Mouse (Mus musculus): ENCODE measurements around the gene Col4a1. TPM values are rescaled to one million over a fixed set of nuclear protein-coding genes. Genes with fewer than 3 reads are reported as not detected.

The Col4a1 gene
- polyA plus RNA-seq, 1 experiment from 2014 or later: 368 TPM

- no peak for ATAC-seq (ENCODE audit: low read depth)
- Histone ChIP-seq H3K9ac (ENCODE audit: low read length) (no peak overlapping the region), H3K9me3 (ENCODE audit: control insufficient read depth, low read length) (no peaks in the 10 kb centered on the region), H3K4me1 (replicated peaks; ENCODE audit: control insufficient read depth, insufficient read depth, low read length) (no peaks in the 10 kb centered on the region), H3K27ac (ENCODE audit: low read length) (no peak overlapping the region), H3K27me3 (ENCODE audit: control insufficient read depth, insufficient read depth, low read depth, low read length) (no peaks in the 10 kb centered on the region), H3K4me2 (ENCODE audit: low read depth, low read length) (no peak overlapping the region), H3K36me3 (ENCODE audit: control insufficient read depth, insufficient read depth, low read length) (peaks cover 40% of the 10 kb centered on the region), H3K4me3 (ENCODE audit: low read length) (no peak overlapping the region)
- WGBS: 85% methylated on average over 11 of the region's 11 CpGs
These were observed 115.4 kb downstream of the Col4a1 start for GRCm38 (mm10) chr8:11197261-11197660.

GRCm38 (mm10) chr8:11192719-11193324 lies 119.8 kb downstream of the Col4a1 start:
- Histone ChIP-seq H3K4me1 (replicated peaks; ENCODE audit: control insufficient read depth, insufficient read depth, low read length) (peaks cover 3% of the 10 kb centered on the region), H3K9ac (ENCODE audit: low read length) (no peak overlapping the region), H3K27me3 (ENCODE audit: control insufficient read depth, insufficient read depth, low read depth, low read length) (peaks cover 8% of the 10 kb centered on the region; the same call in 1 of the 2 replicates), H3K4me2 (ENCODE audit: low read depth, low read length) (0 out of 2 replicates have a peak overlapping the region, but pooled peaks have one; percentile 12), H3K4me3 (ENCODE audit: low read length) (no peak overlapping the region), H3K27ac (ENCODE audit: low read length) (peak overlapping the region; percentile 79), H3K36me3 (ENCODE audit: control insufficient read depth, insufficient read depth, low read length) (peaks cover 5% of the 10 kb centered on the region; the same call in 1 of the 2 replicates), H3K9me3 (ENCODE audit: control insufficient read depth, low read length) (no peaks in the 10 kb centered on the region)
- 24% methylated on average over 12 of the region's 12 CpGs for WGBS
- ATAC-seq (ENCODE audit: low read depth): peak; percentile 79

GRCm38 (mm10) chr8:11187581-11188271 lies 124.9 kb downstream of the Col4a1 start:
- H3K4me3 ChIP-seq (ENCODE audit: low read length): peak overlapping the region; percentile 50
- H3K9me3 ChIP-seq (ENCODE audit: control insufficient read depth, low read length): no peaks in the 10 kb centered on the region
- peak overlapping the region; percentile 57 for H3K9ac ChIP-seq (ENCODE audit: low read length)
- peaks cover 12% of the 10 kb centered on the region for H3K4me1 ChIP-seq (replicated peaks; ENCODE audit: control insufficient read depth, insufficient read depth, low read length)
- no peak overlapping the region for H3K27ac ChIP-seq (ENCODE audit: low read length)
- H3K4me2 ChIP-seq (ENCODE audit: low read depth, low read length): peak overlapping the region; percentile 89
- H3K27me3 ChIP-seq (ENCODE audit: control insufficient read depth, insufficient read depth, low read depth, low read length): peaks cover 11% of the 10 kb centered on the region; the same call in 1 of the 2 replicates
- WGBS: 2% methylated on average over 46 of the region's 46 CpGs
- no peaks in the 10 kb centered on the region for H3K36me3 ChIP-seq (ENCODE audit: control insufficient read depth, insufficient read depth, low read length)
- ATAC-seq (ENCODE audit: low read depth): peak; percentile 66; the same call in 1 of the 2 replicates

DNA sequence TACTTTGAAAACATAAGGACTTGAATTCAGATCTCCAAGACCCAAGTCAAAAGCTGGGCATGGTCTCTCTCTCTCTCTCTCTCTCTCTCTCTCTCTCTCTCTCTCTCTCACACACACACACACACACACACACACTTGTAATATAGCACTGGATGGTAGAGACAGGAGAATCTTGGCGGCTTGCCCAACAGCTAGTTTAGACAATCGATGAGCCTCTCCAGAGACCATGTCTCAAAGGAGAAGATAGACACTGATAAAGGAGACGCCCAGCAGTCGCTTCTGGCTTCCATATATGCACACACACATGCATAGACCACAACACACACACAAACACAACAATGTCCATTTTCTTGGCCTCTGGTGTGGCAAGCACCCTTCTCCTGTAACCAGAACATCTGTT lies 126.2 kb downstream of the Col4a1 start:
- WGBS: 42% methylated on average over 4 of the region's 4 CpGs
- H3K27ac ChIP-seq (ENCODE audit: low read length): no peak overlapping the region
- H3K4me3 ChIP-seq (ENCODE audit: low read length): no peak overlapping the region
- no peaks in the 10 kb centered on the region for H3K36me3 ChIP-seq (ENCODE audit: control insufficient read depth, insufficient read depth, low read length)
- H3K4me2 ChIP-seq (ENCODE audit: low read depth, low read length): no peak overlapping the region
- ATAC-seq (ENCODE audit: low read depth): no peak
- no peaks in the 10 kb centered on the region for H3K9me3 ChIP-seq (ENCODE audit: control insufficient read depth, low read length)
- no peak overlapping the region for H3K9ac ChIP-seq (ENCODE audit: low read length)
- peaks cover 12% of the 10 kb centered on the region for H3K4me1 ChIP-seq (replicated peaks; ENCODE audit: control insufficient read depth, insufficient read depth, low read length)
- H3K27me3 ChIP-seq (ENCODE audit: control insufficient read depth, insufficient read depth, low read depth, low read length): peaks cover 11% of the 10 kb centered on the region; the same call in 1 of the 2 replicates

GRCm38 (mm10) chr8:11185672-11186071 lies 127.0 kb downstream of the Col4a1 start:
- Histone ChIP-seq H3K27ac (ENCODE audit: low read length) (no peak overlapping the region), H3K9ac (ENCODE audit: low read length) (no peak overlapping the region), H3K4me3 (ENCODE audit: low read length) (no peak overlapping the region), H3K36me3 (ENCODE audit: control insufficient read depth, insufficient read depth, low read length) (no peaks in the 10 kb centered on the region), H3K27me3 (ENCODE audit: control insufficient read depth, insufficient read depth, low read depth, low read length) (peaks cover 11% of the 10 kb centered on the region; the same call in 1 of the 2 replicates), H3K4me1 (replicated peaks; ENCODE audit: control insufficient read depth, insufficient read depth, low read length) (peaks cover 12% of the 10 kb centered on the region), H3K9me3 (ENCODE audit: control insufficient read depth, low read length) (no peaks in the 10 kb centered on the region), H3K4me2 (ENCODE audit: low read depth, low read length) (no peak overlapping the region)
- ATAC-seq (ENCODE audit: low read depth): no peak
- 93% methylated on average over 2 of the region's 2 CpGs for WGBS

GRCm38 (mm10) chr8:11183611-11184031 lies 129.0 kb downstream of the Col4a1 start:
- Histone ChIP-seq H3K27ac (ENCODE audit: low read length) (no peak overlapping the region), H3K4me1 (replicated peaks; ENCODE audit: control insufficient read depth, insufficient read depth, low read length) (peaks cover 12% of the 10 kb centered on the region), H3K9me3 (ENCODE audit: control insufficient read depth, low read length) (no peaks in the 10 kb centered on the region), H3K27me3 (ENCODE audit: control insufficient read depth, insufficient read depth, low read depth, low read length) (peaks cover 9% of the 10 kb centered on the region; the same call in 1 of the 2 replicates), H3K4me3 (ENCODE audit: low read length) (no peak overlapping the region), H3K36me3 (ENCODE audit: control insufficient read depth, insufficient read depth, low read length) (no peaks in the 10 kb centered on the region), H3K9ac (ENCODE audit: low read length) (no peak overlapping the region), H3K4me2 (ENCODE audit: low read depth, low read length) (no peak overlapping the region)
- WGBS: 27% methylated on average over 9 of the region's 9 CpGs
- ATAC-seq (ENCODE audit: low read depth): no peak

DNA sequence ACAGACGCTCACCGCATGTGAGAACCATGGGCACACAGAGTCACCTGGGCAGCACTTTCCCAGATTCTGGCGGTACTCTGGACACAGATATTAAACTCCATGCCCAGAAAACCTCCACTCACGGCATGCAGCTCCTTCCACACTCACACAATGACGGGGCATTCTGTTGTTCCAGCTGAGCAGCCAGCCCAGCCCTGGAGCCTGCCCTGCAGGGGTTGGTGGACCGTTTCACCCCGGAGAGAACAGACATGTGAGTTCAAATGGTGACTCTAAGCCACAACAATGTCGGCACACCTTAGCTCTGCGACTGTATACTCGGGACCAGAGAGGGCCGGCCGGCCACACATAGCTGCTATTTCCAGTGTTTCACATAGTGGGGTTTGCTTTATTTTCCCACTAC lies 130.0 kb downstream of the Col4a1 start:
- peaks cover 7% of the 10 kb centered on the region for H3K4me1 ChIP-seq (replicated peaks; ENCODE audit: control insufficient read depth, insufficient read depth, low read length)
- H3K9ac ChIP-seq (ENCODE audit: low read length): no peak overlapping the region
- H3K9me3 ChIP-seq (ENCODE audit: control insufficient read depth, low read length): no peaks in the 10 kb centered on the region
- H3K27ac ChIP-seq (ENCODE audit: low read length): no peak overlapping the region
- H3K27me3 ChIP-seq (ENCODE audit: control insufficient read depth, insufficient read depth, low read depth, low read length): peaks cover under 1% of the 10 kb centered on the region; the same call in 1 of the 2 replicates
- no peak overlapping the region for H3K4me2 ChIP-seq (ENCODE audit: low read depth, low read length)
- H3K36me3 ChIP-seq (ENCODE audit: control insufficient read depth, insufficient read depth, low read length): no peaks in the 10 kb centered on the region
- 77% methylated on average over 12 of the region's 12 CpGs for WGBS
- no peak for ATAC-seq (ENCODE audit: low read depth)
- H3K4me3 ChIP-seq (ENCODE audit: low read length): no peak overlapping the region

DNA sequence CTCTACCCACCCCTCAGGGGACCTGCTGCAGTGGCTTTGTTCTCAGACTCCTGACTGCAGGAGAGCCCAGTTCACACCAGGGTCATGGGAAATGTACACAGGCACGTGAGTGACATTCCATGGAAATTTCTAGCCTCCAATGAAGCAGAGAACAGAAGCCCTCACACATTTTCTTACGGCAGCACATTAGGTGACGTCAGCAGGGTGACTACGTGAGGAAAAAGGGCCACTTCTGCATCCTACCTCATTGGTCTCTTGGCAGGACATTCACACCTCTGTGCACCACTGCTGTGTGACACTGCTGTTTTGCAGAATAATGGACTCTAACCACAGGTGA lies 130.5 kb downstream of the Col4a1 start:
- peak; percentile 41; the same call in 1 of the 2 replicates for ATAC-seq (ENCODE audit: low read depth)
- WGBS: 34% methylated on average over 4 of the region's 4 CpGs
- Histone ChIP-seq H3K9ac (ENCODE audit: low read length) (no peak overlapping the region), H3K9me3 (ENCODE audit: control insufficient read depth, low read length) (no peaks in the 10 kb centered on the region), H3K4me2 (ENCODE audit: low read depth, low read length) (no peak overlapping the region), H3K36me3 (ENCODE audit: control insufficient read depth, insufficient read depth, low read length) (no peaks in the 10 kb centered on the region), H3K4me3 (ENCODE audit: low read length) (no peak overlapping the region), H3K27ac (ENCODE audit: low read length) (no peak overlapping the region), H3K27me3 (ENCODE audit: control insufficient read depth, insufficient read depth, low read depth, low read length) (no peaks in the 10 kb centered on the region), H3K4me1 (replicated peaks; ENCODE audit: control insufficient read depth, insufficient read depth, low read length) (peaks cover 4% of the 10 kb centered on the region; the same call in 1 of the 2 replicates)

DNA sequence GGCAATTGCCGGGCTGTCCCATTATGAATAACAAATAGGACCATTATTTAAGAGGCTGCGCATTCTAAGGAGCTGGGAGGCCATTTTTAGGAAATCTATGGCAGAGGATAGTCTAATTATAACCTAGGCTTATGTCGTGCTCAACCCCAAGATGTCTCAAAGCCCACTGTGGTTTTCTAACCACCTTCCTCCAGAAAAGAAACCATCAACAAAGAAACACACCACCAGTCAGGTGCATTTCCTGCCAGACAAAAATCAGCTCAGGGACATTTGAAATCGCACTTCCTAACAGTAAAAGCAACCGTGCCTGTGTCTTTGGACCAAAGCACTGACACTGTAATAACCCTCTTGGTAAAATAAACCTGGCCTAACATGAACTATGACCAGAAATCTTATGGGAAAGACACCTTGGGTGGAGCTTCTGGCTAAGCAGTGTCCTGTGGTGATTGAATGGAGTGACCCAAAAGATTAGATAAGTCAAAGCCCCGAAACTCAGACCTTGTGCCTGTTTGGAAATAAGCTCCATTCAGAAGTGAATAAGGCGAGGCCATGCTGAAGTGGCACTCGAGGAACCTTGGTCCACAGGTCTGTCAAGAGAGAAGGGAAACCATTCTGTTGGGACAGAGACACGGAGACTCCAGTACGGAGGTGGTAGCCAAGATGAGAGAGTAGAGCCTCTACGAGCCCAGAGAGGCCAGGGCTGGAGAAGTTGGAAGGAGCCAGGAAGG lies 131.0 kb downstream of the Col4a1 start:
- Histone ChIP-seq H3K9me3 (ENCODE audit: control insufficient read depth, low read length) (no peaks in the 10 kb centered on the region), H3K4me3 (ENCODE audit: low read length) (no peak overlapping the region), H3K36me3 (ENCODE audit: control insufficient read depth, insufficient read depth, low read length) (no peaks in the 10 kb centered on the region), H3K9ac (ENCODE audit: low read length) (no peak overlapping the region), H3K4me1 (replicated peaks; ENCODE audit: control insufficient read depth, insufficient read depth, low read length) (peaks cover 4% of the 10 kb centered on the region; the same call in 1 of the 2 replicates), H3K27ac (ENCODE audit: low read length) (no peak overlapping the region), H3K27me3 (ENCODE audit: control insufficient read depth, insufficient read depth, low read depth, low read length) (no peaks in the 10 kb centered on the region), H3K4me2 (ENCODE audit: low read depth, low read length) (no peak overlapping the region)
- ATAC-seq (ENCODE audit: low read depth): no peak
- WGBS: 62% methylated on average over 11 of the region's 11 CpGs

Data from lung, embryonic 16.5 days (tissue).